Mouse (Mus musculus) activated CD4-positive, CD25-positive, alpha-beta regulatory T cell, adult 4 months (primary cell): ENCODE results near the gene Dhdh. TPM values are rescaled to one million over a fixed set of nuclear protein-coding genes. Genes with fewer than 3 reads are reported as not detected.
"Not testable (repeated sequence)": the region's sequence is repeated elsewhere in the genome, so short reads cannot be mapped to it uniquely, and the experiment has no call there.

ENCODE experiments used
- ATAC-seq: one replicate; pipeline ENCODE4 v1.8.0; 2017
- polyA plus RNA-seq, 2 experiments: library from polyadenylated mRNA; unstranded; fragments of 100-300 nt; shearing (Covaris generic); gene quantifications; one replicate each; pipeline ENCODE4 v1.2.1; 2017

Gene Dhdh
- polyA plus RNA-seq, 2 experiments from 2014 or later: 0.61 to 1.3 TPM

GRCm38 (mm10) chr7:45509912-45510787 lies 21.5 kb upstream of the Dhdh start, which contains the start of gene Nucb1:
TSS of gene Nucb1 (minus strand) at chr7:45510406.
- ATAC-seq: peak; percentile 89

DNA sequence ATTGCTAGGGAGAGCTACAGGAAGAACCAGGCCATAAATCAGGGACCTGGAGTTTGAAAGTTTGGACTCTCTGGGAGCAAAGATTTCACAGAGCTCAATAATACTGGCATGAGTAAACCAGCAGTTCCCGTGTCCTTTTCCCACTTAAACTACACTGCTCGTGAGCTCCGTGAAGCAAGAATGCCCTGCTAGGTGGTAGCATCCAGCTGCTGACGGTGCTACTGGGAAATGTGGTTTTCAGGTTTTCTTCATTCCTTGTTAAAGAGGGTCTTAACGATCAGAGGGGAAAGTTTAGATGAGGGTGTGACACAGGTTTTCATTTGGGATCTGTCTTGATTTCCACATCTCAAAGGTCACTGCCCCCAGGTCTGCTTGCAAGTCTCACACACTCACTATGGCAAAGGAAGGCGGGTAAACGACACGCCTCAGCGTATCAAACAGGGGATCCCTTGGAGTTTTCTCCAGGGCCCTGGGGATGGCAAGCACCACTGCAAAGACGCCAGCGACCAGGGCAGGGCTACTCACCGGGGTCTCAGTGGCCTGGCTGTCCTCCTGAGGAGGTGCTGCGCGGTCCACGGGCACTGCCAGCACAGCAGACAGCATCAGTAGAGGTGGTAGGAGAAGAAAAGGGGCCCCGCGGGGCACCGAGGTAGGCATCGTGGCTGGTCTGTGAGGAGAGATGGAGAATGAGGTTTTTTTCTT lies 20.7 kb upstream of the Dhdh start:
- peak; percentile 11 for ATAC-seq

- ATAC-seq: no peak
Measured at GRCm38 (mm10) chr7:45508561-45508960, 20.0 kb upstream of the Dhdh start.

DNA sequence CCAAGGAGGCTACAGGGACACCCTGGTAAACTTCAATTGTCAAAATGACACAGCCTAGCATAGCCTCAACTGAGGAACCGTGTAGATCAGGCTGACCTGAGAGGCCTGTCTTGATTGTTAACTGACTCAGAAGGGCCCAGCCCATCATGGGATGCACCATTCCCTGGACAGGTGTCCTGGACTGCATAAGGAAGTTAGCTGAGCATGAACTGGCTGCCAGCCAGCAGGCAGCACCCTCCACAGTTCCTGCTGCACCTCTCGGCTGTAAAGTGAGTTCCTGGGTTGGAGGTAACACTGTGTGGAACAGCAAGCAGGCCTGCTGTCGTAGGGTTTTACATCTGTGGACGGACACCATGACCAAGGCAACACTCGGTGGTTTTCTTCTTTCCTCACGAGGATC lies 19.0 kb upstream of the Dhdh start:
- ATAC-seq: no peak

DNA sequence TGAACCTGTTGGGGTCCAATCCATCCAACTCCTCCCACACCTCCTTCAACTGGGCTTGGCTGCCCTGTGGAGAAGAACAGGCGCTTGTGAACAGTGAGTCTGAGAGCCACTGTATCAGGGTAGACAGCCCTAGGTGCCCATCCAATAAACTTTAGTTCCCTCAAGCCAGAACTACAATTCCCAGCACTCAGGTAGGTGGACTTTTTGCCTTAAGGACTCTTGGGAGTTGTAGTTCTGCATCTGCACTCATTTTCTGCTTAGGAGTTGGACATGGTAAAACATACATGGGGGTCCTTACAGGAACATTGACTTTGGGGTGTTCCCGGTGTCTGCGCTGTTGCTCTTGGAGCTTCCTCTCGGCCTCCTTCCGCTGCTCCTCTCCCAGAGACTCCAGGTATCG lies 9.8 kb upstream of the Dhdh start:
- ATAC-seq: no peak

- ATAC-seq: no peak
Measured at GRCm38 (mm10) chr7:45494548-45494947, 5.9 kb upstream of the Dhdh start.

- ATAC-seq: no peak
Measured at GRCm38 (mm10) chr7:45492951-45493350, 4.3 kb upstream of the Dhdh start.

GRCm38 (mm10) chr7:45492225-45492844 lies 3.7 kb upstream of the Dhdh start:
- ATAC-seq: no peak

DNA sequence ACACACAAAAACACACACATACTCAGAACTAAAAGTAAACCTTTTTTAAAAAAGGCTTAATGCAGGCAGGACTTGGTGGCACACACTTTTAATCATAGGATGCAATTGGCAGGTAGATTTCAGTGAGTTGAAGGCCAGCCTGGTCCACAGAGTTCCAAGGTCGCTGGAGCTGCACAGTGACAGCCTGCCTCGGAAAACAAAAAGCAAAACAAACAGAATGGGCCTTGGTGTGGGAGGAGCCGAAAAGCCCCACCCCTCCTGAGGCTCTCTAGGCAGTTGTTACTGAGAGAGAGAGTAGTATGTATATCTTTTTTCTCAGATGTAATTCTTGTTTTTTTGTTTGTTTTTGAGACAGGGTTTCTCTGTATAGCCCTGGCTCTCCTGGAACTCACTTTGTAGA lies 2.7 kb upstream of the Dhdh start:
- no peak for ATAC-seq

- no peak for ATAC-seq
Measured at GRCm38 (mm10) chr7:45490822-45491221, 2.2 kb upstream of the Dhdh start.

DNA sequence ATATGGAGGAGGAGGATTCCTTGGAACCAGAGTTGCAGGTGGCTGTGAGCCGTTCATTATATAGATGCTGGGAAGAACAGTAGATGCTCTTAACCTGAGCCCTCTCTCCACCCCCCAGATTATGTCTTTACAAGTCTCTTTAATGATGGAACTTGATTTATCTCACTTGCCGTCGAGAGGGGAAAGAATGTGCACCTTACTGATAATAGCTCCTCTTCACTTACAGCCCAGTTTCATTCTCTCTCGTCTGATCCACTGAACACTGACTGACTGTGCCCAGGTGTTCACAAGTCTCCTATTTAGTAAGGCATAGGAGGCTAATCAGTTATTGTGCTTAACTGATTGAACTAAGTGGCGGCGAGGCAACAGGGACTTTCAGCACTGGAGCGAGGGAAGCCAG lies 973 bp upstream of the Dhdh start:
- no peak for ATAC-seq

- ATAC-seq: no peak
Measured at GRCm38 (mm10) chr7:45487861-45488292, 728 bp downstream of the Dhdh start.

DNA sequence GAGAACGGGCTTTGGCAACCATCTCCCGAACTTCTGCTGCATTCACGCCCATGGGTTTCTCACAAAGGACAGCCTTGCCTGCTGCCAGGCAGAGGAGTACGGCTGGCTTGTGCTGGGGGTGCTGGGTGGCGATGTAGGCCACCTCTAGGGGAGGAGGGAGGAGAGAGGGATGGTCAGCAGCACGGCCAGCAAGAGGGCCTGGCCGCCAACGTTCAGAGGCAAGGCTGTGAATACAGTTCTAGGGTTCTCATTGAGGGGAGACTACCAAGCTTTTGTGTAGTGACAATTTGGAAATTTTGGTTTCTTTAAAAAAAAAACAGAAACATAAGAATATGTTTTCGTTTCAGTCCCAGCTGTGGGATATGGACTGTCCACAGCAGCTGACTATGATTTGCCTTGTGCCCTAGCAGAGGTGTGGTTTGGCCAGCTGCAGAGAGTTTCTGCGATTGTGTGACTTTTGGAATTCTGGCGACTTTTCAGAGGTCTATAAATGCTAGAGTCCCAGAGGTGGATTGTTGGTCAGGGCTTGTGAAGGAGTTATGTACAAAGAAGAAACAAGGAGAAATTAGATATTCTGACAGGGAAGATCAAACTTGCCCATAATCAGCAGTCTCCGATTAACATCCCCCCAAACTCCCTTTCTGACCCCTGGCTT lies 1.7 kb downstream of the Dhdh start, which contains the start of gene Gm45808:
Gene Gm45808, minus strand, starts transcription at position 51 of the 655 bp plus-strand sequence.
- no peak for ATAC-seq

- ATAC-seq: no peak
Measured at GRCm38 (mm10) chr7:45486158-45486557, 2.4 kb downstream of the Dhdh start.

GRCm38 (mm10) chr7:45484985-45485384 lies 3.6 kb downstream of the Dhdh start:
- not testable (repeated sequence) for ATAC-seq

- no peak for ATAC-seq
Measured at GRCm38 (mm10) chr7:45482166-45482565, 6.4 kb downstream of the Dhdh start.

DNA sequence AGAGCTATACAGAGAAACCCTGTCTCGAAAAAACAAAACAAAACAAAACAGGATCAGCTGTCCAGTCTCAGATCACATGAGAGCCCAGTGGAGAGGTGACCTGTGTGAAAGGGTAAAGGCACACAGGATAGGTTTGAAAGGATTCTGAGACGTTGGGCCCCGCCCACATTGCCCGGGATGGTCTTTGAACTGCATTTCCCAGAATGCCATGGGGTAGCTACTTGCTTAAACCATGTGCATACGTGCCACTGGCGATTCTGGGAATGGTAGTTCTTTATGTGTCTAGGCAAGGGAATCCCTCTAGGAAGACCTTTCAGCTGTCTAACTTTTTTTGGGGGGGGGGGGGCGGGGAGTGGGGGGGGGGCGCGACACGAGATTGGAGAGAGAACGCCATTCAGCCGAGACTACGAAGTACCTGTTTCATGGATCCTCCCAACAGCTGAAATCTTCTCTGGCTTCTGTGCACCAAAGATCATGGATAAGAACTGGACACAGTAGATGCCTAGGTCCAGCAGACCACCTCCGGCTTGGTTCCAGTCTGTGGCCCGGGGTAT lies 7.2 kb downstream of the Dhdh start, which contains the start of gene Tulp2:
Gene Tulp2, plus strand, starts transcription at position 504 of the 554 bp plus-strand sequence.
- ATAC-seq: peak; percentile 69

GRCm38 (mm10) chr7:45480310-45480709 lies 8.3 kb downstream of the Dhdh start:
- ATAC-seq: not testable (repeated sequence)

DNA sequence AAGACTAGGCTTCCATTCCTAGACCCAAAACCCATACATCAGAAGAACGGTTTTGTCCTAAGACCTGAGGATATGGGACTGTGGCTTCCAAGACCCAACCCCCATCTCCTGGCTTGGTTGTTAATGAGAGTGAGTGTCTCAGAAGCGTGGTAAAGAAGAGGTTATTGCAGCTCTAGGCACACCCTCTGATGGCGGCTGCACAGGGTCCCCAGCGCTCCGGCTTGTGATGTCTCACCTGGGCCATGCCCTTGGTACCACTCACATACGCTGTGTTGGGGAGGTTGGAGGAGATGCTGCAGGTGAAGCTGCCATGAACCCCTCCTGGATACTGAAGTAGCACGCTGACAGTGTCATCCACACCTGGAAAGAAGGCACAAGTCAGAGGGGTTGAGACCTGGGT lies 9.8 kb downstream of the Dhdh start:
- ATAC-seq: no peak

DNA sequence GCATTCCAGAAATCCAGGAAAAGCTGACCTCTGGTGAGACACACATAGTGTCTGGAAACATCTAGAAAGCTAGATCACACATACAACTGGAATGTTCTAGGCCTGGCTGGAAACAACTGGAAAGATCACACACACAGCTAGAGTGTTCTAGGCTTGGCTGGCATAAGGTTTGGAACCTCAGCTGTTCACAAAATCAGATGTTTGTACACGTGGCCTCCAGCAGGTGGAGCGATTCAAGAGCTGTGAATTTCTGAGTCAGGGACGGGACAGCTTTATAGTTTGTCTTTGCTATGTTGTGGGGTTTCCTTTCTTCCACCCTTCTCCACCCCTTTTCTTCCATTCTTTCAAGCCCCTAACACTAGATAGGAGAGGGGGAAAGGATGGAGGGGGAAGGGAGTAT lies 11.6 kb downstream of the Dhdh start:
- ATAC-seq: peak; percentile 68

DNA sequence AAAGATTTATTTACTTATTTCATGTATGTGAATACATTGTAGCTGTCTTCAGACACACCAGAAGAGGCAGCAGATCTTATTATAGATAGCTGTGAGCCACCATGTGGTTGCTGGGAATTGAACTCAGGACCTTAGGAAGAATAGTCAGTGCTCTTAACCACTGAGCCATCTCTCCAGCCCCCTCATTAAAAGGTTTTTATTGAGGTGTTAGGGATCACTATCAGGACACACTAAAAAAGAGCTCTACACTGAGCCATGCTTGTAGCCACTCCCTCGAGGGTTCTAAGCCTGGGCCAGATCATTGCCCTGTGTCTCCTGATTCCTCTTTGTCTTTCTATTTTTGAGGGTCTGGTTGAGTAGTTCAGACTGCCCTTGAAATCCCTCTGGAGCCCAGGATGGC lies 12.2 kb downstream of the Dhdh start:
- ATAC-seq: no peak

DNA sequence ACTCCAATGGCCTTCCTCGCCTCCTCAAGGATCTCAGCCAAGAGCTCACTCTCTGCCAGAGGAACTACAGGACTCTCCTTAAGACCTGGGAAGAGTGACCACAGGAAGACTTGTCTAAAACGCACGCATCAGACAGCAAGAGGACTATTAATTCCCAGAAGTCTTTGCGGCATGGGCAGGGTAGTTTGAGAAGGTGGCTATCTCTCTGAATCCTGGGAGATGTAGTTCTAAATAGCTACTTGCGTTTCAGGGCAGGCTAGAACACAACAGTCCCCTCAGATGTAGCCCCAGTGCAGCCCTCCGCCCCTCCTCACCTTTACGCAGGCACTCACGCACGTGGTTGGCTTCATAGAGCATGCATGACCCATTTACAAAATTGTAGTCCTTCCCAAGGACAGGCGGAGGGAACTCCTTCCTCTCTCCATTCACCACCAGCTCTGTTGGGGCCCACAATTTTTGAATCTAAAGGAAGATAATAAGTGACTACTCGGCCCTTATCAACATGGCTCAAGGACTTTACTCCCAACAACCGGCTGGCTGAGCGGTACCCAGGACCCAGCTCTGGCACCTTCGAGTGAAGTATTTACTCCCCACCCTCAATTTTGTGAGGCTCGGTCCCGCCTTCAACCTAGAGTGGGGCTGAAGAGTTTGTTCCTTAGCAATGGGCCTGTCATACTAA lies 13.2 kb downstream of the Dhdh start:
- no peak for ATAC-seq
